Mouse (Mus musculus) midbrain, embryonic 10.5 days (tissue): ENCODE data around the gene Tcf15. TPM values are rescaled to one million over a fixed set of nuclear protein-coding genes. Genes with fewer than 3 reads are reported as not detected.
A peak's percentile ranks its signal among the peaks of the same experiment; 100 is the strongest.

Experiments
- DNase-seq: peaks from one replicate; pipeline ENCODE4 v3.0.0-alpha.2; 2017; ENCODE audit warnings: low spot score
- H3K27ac ChIP-seq: fragments of 300-500 bp; sonication (generic); replicated peaks from 2 replicates; pipeline ENCODE4 v1.5.1; 2016; ENCODE audit warnings: mild to moderate bottlenecking
- H3K27me3 ChIP-seq: fragments of 300-500 bp; sonication (generic); 2 replicates; pipeline ENCODE4 v1.6.1; 2016; ENCODE audit warnings: low read depth, mild to moderate bottlenecking; ENCODE audit not compliant: poor library complexity, severe bottlenecking
- H3K36me3 ChIP-seq: fragments of 300-500 bp; sonication (generic); 2 replicates; pipeline ENCODE4 v1.6.1; 2016; ENCODE audit warnings: mild to moderate bottlenecking, moderate library complexity
- H3K4me1 ChIP-seq: fragments of 300-500 bp; sonication (generic); 2 replicates; pipeline ENCODE4 v1.6.1; 2016
- H3K4me3 ChIP-seq: fragments of 300-500 bp; sonication (generic); 2 replicates; pipeline ENCODE4 v1.5.1; 2016; ENCODE audit warnings: mild to moderate bottlenecking, moderate library complexity
- H3K9me3 ChIP-seq: fragments of 300-500 bp; sonication (generic); replicated peaks from 2 replicates; pipeline ENCODE4 v1.6.1; 2016; ENCODE audit warnings: mild to moderate bottlenecking
- WGBS: fragments of 180-500 bp; shearing (Covaris S2); methylation state at CpG from one replicate; pipeline ENCODE4 v1.1.7; 2016; 5-methylcytosine and 5-hydroxymethylcytosine counted together
- polyA plus RNA-seq: library from polyadenylated mRNA; unstranded; fragments of >200 nt; fragmentation: Nextera tagmentation; extraction: Ambion mirVana; gene quantifications from 2 replicates; pipeline ENCODE4 v1.2.1, GENCODE M21; 2016

Gene Tcf15
- polyA plus RNA-seq, 1 experiment from 2014 or later: 3.0 TPM

DNA sequence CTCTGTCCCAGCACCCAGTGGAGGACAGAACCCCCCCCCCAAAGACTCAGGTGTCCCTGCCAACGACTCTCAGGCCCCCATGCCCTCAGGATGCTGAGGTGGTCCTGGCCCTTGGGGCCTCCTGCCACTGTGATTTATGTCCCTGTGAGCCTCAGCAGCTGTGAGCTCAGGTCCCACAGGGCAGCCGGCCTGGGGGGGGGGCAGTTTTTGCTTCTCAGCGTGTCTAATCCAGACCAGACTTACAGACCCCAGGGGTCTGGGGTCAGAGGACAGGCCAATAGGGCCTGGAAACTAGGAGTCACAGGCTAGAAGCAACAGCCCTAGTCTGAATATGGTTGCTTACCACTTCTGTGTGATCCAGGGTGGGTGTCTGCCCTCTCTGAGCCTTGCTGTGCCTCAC is 10.0 kb downstream of the Tcf15 start:
- peaks cover 23% of the 10 kb centered on the region for H3K4me1 ChIP-seq
- no peak for DNase-seq
- H3K36me3 ChIP-seq: no peaks in the 10 kb centered on the region
- H3K27ac ChIP-seq: no peak overlapping the region; the same call in 1 of the 2 replicates
- 41% methylated on average over 3 of the region's 3 CpGs for WGBS
- H3K27me3 ChIP-seq: peaks cover 4% of the 10 kb centered on the region; the same call in 1 of the 2 replicates
- no peaks in the 10 kb centered on the region for H3K9me3 ChIP-seq
- H3K4me3 ChIP-seq: no peak overlapping the region

DNA sequence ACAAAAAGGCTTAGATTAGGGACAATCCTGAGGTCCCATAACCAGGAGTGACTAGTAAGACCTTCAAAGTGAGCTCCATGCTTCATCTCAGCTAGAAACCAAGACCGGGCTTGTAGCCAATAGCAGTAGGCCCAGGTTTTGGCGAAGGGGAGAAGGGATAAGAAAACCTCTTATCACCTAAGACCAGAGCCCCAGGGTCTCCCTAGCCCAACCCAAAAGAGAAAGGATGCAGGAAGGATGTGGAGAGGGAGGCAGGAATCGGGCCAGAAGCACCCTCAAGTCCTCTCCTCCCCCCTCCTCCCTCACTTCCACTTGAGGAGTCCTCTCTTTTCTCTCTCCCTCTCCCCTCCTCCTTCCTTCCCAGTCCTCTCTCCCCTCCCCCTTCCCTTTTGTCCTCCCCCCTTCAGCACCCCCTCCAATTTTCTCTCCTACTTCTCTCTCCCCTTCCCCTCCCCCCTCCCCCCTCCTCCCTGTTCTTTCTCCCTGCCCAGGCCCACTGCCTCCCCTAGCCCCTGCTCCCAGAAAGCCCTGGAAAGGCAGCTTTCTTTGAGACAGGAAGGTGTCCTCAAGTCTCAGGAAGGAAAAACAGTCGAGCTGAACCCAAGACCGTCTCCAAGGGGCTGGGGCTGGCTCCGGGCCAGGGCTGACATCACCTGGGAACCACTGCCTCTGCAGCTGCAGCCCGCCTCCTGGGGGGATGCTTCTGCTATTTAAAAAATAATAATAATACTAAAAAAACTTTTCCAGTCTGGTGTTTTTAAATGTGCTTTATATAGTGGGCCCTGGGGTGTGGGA is 12.2 kb downstream of the Tcf15 start:
- no peak for DNase-seq
- Histone ChIP-seq H3K27ac (0 out of 2 replicates have a peak overlapping the region, but pooled peaks have one; percentile 24), H3K4me3 (no peak overlapping the region), H3K9me3 (no peaks in the 10 kb centered on the region), H3K36me3 (no peaks in the 10 kb centered on the region), H3K27me3 (no peaks in the 10 kb centered on the region), H3K4me1 (peaks cover 12% of the 10 kb centered on the region)
- WGBS: 59% methylated on average over 7 of the region's 7 CpGs

- WGBS: 85% methylated on average over 6 of the region's 6 CpGs
- H3K27me3 ChIP-seq: no peaks in the 10 kb centered on the region
- peaks cover 12% of the 10 kb centered on the region for H3K4me1 ChIP-seq
- no peaks in the 10 kb centered on the region for H3K36me3 ChIP-seq
- no peak overlapping the region for H3K4me3 ChIP-seq
- DNase-seq: no peak
- no peaks in the 10 kb centered on the region for H3K9me3 ChIP-seq
- H3K27ac ChIP-seq: no peak overlapping the region
Measured at GRCm38 (mm10) chr2:152156471-152156870, 13.1 kb downstream of the Tcf15 start.

DNA sequence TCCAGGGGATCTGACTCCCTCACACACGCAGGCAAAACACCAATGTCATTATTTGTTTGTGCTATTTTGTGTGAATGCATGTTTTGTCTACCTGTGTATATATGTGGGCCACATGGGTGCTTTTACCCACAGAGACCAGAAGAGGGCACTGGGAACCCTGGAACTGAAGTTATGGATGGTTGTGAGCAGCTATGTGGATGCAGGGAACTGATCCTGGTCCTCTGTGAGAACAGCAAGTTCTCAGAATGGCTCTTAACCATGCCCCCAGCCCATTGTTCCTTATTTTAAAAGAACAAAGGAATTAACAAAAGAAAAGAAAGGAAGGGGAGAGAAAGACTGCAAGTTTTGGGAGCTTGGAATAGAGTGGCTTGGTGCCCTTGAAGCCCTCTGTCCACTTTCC is 16.1 kb downstream of the Tcf15 start:
- DNase-seq: no peak
- Histone ChIP-seq H3K36me3 (no peaks in the 10 kb centered on the region), H3K4me1 (peaks cover 7% of the 10 kb centered on the region), H3K27me3 (no peaks in the 10 kb centered on the region), H3K4me3 (no peak overlapping the region), H3K9me3 (no peaks in the 10 kb centered on the region), H3K27ac (no peak overlapping the region)
- WGBS: 91% methylated on average over 1 of the region's 1 CpGs

- no peaks in the 10 kb centered on the region for H3K36me3 ChIP-seq
- H3K9me3 ChIP-seq: peaks cover 4% of the 10 kb centered on the region; the same call in 1 of the 2 replicates
- no peak overlapping the region for H3K27ac ChIP-seq
- peaks cover 15% of the 10 kb centered on the region for H3K4me1 ChIP-seq
- no peak overlapping the region for H3K4me3 ChIP-seq
- 88% methylated on average over 6 of the region's 6 CpGs for WGBS
- 0 out of 2 replicates have a peak, but pooled peaks cover 3% of the 10 kb centered on the region for H3K27me3 ChIP-seq
- no peak for DNase-seq
Measured at GRCm38 (mm10) chr2:152166257-152166656, 22.9 kb downstream of the Tcf15 start.

DNA sequence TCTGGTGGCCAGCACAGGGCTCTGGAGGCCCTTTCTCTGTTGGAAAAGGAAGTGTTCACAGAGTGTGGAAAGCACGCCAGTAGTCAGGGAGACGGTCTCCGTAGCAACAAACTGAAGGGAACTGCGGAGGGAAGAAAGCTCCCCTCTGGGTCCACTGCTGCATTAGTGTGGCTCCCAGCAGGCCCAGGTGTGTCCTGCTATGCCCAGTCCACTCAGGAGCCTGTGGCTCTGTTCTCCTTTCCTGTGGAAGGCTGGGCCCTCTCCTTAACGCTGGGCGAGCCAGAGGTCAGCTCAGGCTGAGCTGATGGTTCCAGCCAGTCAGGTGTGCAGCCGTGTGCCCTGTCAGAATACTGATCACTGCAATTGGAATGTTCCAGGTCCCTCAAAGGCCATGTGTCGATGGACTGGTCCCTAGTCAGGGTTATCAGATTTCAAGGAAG is 24.5 kb downstream of the Tcf15 start:
- Histone ChIP-seq H3K27ac (no peak overlapping the region), H3K4me1 (peaks cover 15% of the 10 kb centered on the region), H3K9me3 (peaks cover 4% of the 10 kb centered on the region; the same call in 1 of the 2 replicates), H3K4me3 (no peak overlapping the region), H3K36me3 (no peaks in the 10 kb centered on the region), H3K27me3 (0 out of 2 replicates have a peak, but pooled peaks cover 3% of the 10 kb centered on the region)
- 28% methylated on average over 8 of the region's 8 CpGs for WGBS
- peak; percentile 67 for DNase-seq

GRCm38 (mm10) chr2:152169377-152169776 is 26.0 kb downstream of the Tcf15 start:
- Histone ChIP-seq H3K27me3 (0 out of 2 replicates have a peak, but pooled peaks cover 3% of the 10 kb centered on the region), H3K4me3 (no peak overlapping the region), H3K4me1 (peaks cover 15% of the 10 kb centered on the region), H3K36me3 (no peaks in the 10 kb centered on the region), H3K27ac (no peak overlapping the region), H3K9me3 (peaks cover 4% of the 10 kb centered on the region; the same call in 1 of the 2 replicates)
- 87% methylated on average over 1 of the region's 1 CpGs for WGBS
- no peak for DNase-seq

GRCm38 (mm10) chr2:152174861-152175260 is 31.5 kb downstream of the Tcf15 start:
- H3K9me3 ChIP-seq: no peaks in the 10 kb centered on the region
- no peaks in the 10 kb centered on the region for H3K36me3 ChIP-seq
- H3K4me1 ChIP-seq: peaks cover 12% of the 10 kb centered on the region
- no peak overlapping the region for H3K4me3 ChIP-seq
- H3K27me3 ChIP-seq: peaks cover 19% of the 10 kb centered on the region
- H3K27ac ChIP-seq: no peak overlapping the region
- DNase-seq: no peak
- 95% methylated on average over 3 of the region's 3 CpGs for WGBS

DNA sequence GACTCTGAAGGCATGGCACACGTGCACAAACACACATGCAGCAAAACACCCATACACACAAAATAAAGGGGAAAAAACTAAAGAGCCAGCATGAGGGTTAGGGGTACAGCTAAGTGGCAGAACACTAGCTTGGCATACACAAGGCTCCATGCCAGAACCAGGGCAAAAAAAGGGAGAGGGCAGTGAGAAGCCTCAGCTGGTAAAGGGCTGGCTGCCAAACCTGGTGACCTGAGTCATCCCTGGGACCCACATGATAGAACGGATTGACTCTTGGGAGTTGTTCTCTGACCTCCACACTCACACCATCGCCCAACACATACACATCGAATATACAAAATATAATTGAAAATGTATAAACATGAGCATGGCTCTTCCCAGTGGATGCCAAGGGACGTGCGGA is 33.3 kb downstream of the Tcf15 start:
- Histone ChIP-seq H3K36me3 (no peaks in the 10 kb centered on the region), H3K4me1 (peaks cover 17% of the 10 kb centered on the region), H3K4me3 (no peak overlapping the region), H3K9me3 (no peaks in the 10 kb centered on the region), H3K27me3 (peaks cover 17% of the 10 kb centered on the region), H3K27ac (no peak overlapping the region; the same call in 1 of the 2 replicates)
- no peak for DNase-seq
- WGBS: 84% methylated on average over 6 of the region's 6 CpGs

DNA sequence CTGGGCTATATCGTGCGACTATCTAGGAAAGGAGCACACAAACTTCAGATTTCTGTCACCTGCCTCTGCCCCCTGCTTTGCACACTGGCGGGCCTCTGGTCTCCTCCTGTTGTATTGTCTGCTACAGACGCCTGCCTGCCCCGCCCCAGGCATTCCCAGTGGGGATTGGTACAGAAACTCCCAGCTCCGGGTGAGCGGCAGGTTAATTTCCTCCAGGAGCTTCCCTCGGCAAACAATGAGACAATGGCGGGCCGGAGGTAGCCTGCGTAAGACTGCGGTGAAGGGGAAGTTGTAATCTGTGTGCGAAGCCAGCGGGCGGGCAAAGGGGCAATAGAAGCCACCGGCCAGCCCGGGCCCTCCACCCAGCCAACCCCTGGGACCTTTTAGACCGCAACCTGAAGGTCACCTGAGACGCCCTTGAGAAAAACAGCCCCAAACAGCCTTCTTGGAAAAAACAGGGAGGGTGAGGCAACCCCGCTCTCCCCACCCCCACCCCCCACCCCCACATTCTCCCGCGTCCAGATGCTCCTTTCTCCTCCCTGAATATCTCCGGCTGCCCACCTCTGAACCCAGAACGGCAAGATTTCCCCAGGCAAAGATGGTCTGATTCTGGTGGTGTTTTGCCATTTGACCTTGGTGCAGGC is 33.9 kb downstream of the Tcf15 start:
- 11% methylated on average over 24 of the region's 24 CpGs for WGBS
- H3K4me1 ChIP-seq: peaks cover 17% of the 10 kb centered on the region
- no peaks in the 10 kb centered on the region for H3K9me3 ChIP-seq
- H3K4me3 ChIP-seq: peak overlapping the region; percentile 39
- H3K27ac ChIP-seq: peak overlapping the region; percentile 65
- peak; percentile 28 for DNase-seq
- peaks cover 17% of the 10 kb centered on the region for H3K27me3 ChIP-seq
- H3K36me3 ChIP-seq: no peaks in the 10 kb centered on the region

DNA sequence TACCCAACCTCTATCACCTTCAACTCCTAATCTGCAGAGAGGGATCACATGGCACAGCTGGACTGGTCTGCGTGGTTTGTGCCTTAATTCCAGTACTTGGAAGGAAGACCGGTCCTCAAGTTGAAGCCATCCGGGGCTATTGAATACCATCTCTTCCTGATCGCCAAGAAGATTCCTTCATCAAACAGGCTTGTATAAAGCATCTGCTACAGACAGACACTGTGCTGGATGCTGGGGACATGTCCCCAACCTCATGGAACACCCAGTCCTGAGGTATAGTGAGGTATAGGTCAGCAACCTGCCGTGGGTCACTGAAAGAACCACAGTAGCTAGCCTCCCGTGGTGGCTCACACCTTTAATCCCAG is 34.4 kb downstream of the Tcf15 start:
- Histone ChIP-seq H3K27ac (no peak overlapping the region), H3K4me1 (peaks cover 17% of the 10 kb centered on the region), H3K27me3 (peaks cover 17% of the 10 kb centered on the region), H3K4me3 (no peak overlapping the region), H3K36me3 (no peaks in the 10 kb centered on the region), H3K9me3 (no peaks in the 10 kb centered on the region)
- DNase-seq: no peak
- WGBS: 75% methylated on average over 6 of the region's 6 CpGs

DNA sequence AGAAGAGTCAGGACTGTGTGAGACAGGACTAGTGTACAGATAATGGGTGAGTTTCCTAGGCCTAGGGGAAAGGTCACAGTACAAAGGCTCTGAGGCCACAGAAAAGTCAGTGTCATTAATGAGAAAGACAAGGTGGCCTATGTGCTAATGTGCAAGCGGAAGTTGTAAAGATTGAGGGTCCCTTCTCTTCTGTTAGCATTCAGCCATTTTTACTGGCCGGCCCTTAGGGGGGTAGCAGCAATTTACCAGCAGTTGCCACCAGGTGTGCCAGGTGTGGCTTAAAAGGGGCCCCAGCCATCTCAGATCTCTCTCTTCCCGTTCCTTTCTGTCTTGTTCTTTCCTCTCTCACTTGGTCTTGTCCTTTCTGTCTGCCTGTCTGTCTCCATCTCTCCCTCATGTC is 35.0 kb downstream of the Tcf15 start:
- H3K9me3 ChIP-seq: no peaks in the 10 kb centered on the region
- H3K4me1 ChIP-seq: peaks cover 17% of the 10 kb centered on the region
- H3K27ac ChIP-seq: no peak overlapping the region
- 90% methylated on average over 3 of the region's 3 CpGs for WGBS
- H3K36me3 ChIP-seq: no peaks in the 10 kb centered on the region
- no peak for DNase-seq
- peaks cover 17% of the 10 kb centered on the region for H3K27me3 ChIP-seq
- H3K4me3 ChIP-seq: no peak overlapping the region

DNA sequence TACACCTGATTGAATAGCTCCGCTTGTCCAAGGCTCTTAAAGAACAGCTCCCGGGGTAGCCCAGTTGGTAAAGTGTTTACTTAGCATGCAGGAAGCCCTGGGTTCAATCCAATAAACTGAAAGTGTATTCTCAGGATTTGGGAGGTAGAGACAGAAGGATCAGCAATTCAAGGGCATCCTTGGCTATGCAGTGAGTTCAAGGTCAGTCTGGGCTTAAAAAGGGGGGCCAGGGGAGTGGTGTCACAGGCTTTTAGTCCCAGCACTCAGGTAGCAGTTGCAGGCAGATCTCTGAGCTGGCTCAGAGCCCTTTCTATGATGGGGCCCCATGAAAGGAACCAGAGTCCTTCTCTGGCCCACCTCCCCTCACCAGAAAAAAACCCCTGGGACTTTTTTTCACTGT is 35.9 kb downstream of the Tcf15 start:
- Histone ChIP-seq H3K27ac (no peak overlapping the region), H3K4me1 (peaks cover 17% of the 10 kb centered on the region)

More for the DNA sequence above, 35.9 kb downstream of the Tcf15 start:
- H3K4me3 ChIP-seq: no peak overlapping the region
- no peak for DNase-seq
- WGBS: 84% methylated on average over 2 of the region's 2 CpGs
- no peaks in the 10 kb centered on the region for H3K36me3 ChIP-seq
- peaks cover 17% of the 10 kb centered on the region for H3K27me3 ChIP-seq
- H3K9me3 ChIP-seq: no peaks in the 10 kb centered on the region
